Mouse (Mus musculus): ENCODE results near the gene Ier5. TPM values are rescaled to one million over a fixed set of nuclear protein-coding genes. Genes with fewer than 3 reads are reported as not detected.

The Ier5 gene
- total RNA-seq, 2 experiments from 2014 or later: 26.5 to 30.6 TPM

DNA sequence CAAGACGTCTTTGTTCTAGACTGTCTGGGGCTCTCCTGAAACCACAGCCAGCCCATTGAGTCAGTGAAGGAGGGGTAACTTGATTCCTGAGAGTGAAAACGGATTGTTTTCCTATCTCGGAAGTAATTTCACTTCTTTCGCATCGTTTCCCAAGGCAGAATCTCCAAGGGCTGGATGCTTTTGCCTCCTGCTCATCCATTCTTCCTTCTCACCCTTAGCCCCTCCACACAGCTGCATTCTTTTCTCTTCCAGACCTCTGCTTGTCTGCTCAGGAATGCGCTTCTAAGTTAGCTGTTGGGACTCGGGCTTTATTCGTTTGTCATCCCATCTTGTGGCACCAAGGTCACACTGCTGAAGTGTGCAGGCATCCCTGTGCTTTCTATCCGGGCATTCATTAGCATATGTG, 46.7 kb downstream of the Ier5 start:
- no peak for DNase-seq

GRCm38 (mm10) chr1:155052131-155052760, 47.2 kb downstream of the Ier5 start:
- DNase-seq: no peak

DNA sequence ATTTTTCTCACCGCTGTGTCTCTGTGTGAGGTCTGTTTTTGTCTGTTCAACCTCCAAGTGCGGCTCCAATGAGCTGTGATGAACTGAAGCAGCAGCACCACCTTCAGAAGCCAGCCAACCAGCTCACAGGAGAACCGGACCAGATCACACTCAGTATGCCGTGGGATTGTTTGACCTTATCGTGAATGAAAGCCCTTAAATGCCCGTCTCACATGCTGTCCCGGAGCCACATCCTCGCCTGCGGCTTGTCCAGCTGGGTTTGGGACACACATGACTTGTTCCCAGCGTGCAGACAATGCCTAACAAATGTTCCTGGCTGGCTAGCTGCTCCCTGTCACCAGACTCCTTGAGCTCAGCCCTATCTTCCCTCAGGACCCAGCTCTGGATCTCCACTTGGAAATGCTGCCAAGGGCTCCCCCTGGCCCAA, 47.7 kb downstream of the Ier5 start:
- no peak for DNase-seq

GRCm38 (mm10) chr1:155050897-155051592, 48.4 kb downstream of the Ier5 start:
- no peak for DNase-seq

GRCm38 (mm10) chr1:155050174-155050573, 49.3 kb downstream of the Ier5 start:
- peak in 1 of 2 experiments; percentile 32 for DNase-seq

DNA sequence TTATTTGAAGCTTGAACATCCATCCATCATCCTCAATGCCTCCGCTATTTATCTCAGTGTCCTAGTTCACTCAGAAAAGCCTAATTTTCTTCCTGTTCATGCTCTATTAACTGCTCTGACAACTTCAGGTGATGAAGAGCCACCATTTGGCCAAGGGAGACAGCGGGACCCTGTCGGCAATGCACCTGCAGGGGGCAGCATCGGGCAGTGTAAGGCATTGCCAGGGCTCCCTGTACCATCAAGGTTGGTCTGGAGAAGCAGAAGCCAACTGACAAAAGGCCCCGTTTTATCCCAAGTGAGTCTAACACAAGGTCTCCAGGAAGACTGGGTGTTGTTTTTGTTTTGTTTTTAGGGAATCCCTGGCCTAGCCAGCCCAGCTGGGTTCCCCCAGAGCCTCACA, 50.5 kb downstream of the Ier5 start:
- peak; percentile 87 for DNase-seq

Other genes starting within 250 kb of the Ier5 start
- 100 to 1,000 TPM; 213 to 233 TPM for gene Cacna1e, start 215.1 kb downstream of the Ier5 start, total RNA-seq (2021)
- 1 to 10 TPM; 1.4 to 2.5 TPM for gene Mr1, start 47.2 kb upstream of the Ier5 start, total RNA-seq (2021)
- 100 to 1,000 TPM; 120 to 122 TPM for gene Stx6, start 59.1 kb upstream of the Ier5 start, total RNA-seq (2021)
- 1 to 10 TPM; 5.9 to 6.7 TPM for gene BC034090, start 144.8 kb upstream of the Ier5 start, total RNA-seq (2021)